Mouse (Mus musculus) ES-E14 (cell line): ENCODE measurements at regions not wholly inside any gene's neighbourhood (a gene's known extent, or its start where the extent isn't known, plus 50 kb on each side); places are given as distances from the start of the nearest gene placed in this dataset.

Experiments
- DNase-seq: peaks from one replicate; pipeline ENCODE4 v3.0.0-alpha.2; 2013; ENCODE audit warnings: low read depth, low spot score
- H3K27ac ChIP-seq: 2 replicates; pipeline ENCODE4 v1.5.1; 2012; ENCODE audit warnings: low read depth, mild to moderate bottlenecking, low read length, moderate library complexity, mixed read lengths; ENCODE audit not compliant: poor library complexity, insufficient read depth, severe bottlenecking
- H3K36me3 ChIP-seq: 2 replicates; pipeline ENCODE4 v1.6.1; 2012; ENCODE audit warnings: mild to moderate bottlenecking, low read length, moderate library complexity, mixed read lengths; ENCODE audit not compliant: control insufficient read depth, poor library complexity, insufficient read depth, severe bottlenecking
- H3K4me1 ChIP-seq, 2 experiments: fragments of 150-350 bp in 1 of 2; sonication (generic) in 1 of 2; 2 replicates each; pipeline ENCODE4 v1.6.1; 2012; ENCODE audit warnings: low read length in 2 of 2, mild to moderate bottlenecking in 1 of 2, mixed read lengths in 1 of 2; ENCODE audit not compliant: control insufficient read depth in 2 of 2, insufficient read depth in 2 of 2, poor library complexity in 1 of 2
- H3K4me3 ChIP-seq, 2 experiments: fragments of 150-350 bp in 1 of 2; sonication (generic) in 1 of 2; 2 replicates each; pipeline ENCODE4 v1.5.1; 2012; ENCODE audit warnings: low read length in 2 of 2, low read depth in 1 of 2, mild to moderate bottlenecking in 1 of 2, mixed read lengths in 1 of 2; ENCODE audit not compliant: insufficient read depth in 1 of 2, poor library complexity in 1 of 2, severe bottlenecking in 1 of 2
- H3K9ac ChIP-seq: 2 replicates; pipeline ENCODE4 v1.6.1; 2012; ENCODE audit warnings: low read depth, mild to moderate bottlenecking, low read length, mixed read lengths; ENCODE audit not compliant: poor library complexity, insufficient read depth, severe bottlenecking
- H3K9me3 ChIP-seq: fragments of 150-350 bp; sonication (generic); 2 replicates; pipeline ENCODE4 v1.6.1; 2012; ENCODE audit warnings: low read depth, mild to moderate bottlenecking, low read length; ENCODE audit not compliant: control insufficient read depth, insufficient read depth
- CHD2 ChIP-seq: IDR thresholded peaks from 2 replicates; pipeline ENCODE4 v1.6.1; 2014; ENCODE audit warnings: mild to moderate bottlenecking, low read depth, low read length, inconsistent platforms
- HCFC1 ChIP-seq: IDR thresholded peaks from 2 replicates; pipeline ENCODE4 v1.6.1; 2012; ENCODE audit warnings: low read length, inconsistent platforms, borderline replicate concordance; ENCODE audit not compliant: insufficient read depth
- MAFK ChIP-seq: IDR thresholded peaks from 2 replicates; pipeline ENCODE4 v1.6.1; 2014; ENCODE audit warnings: mild to moderate bottlenecking, low read depth, low read length, inconsistent platforms; ENCODE audit not compliant: insufficient read depth
- ZC3H11A ChIP-seq: IDR thresholded peaks from 2 replicates; pipeline ENCODE4 v1.6.1; 2012; ENCODE audit warnings: low read depth, mild to moderate bottlenecking, inconsistent platforms, low read length, borderline replicate concordance
- ZNF384 ChIP-seq: IDR thresholded peaks from 2 replicates; pipeline ENCODE4 v1.6.1; 2012; ENCODE audit warnings: low read depth, low read length, inconsistent platforms
- in situ Hi-C, 2 experiments: fragments of 600-800 bp; cut with MboI; formaldehyde crosslinking; loops; one replicate each; pipeline ENCODE4 v1.15.1; 2025; ENCODE audit warnings: low sequenced_read_pairs in 2 of 2, inconsistent platforms in 1 of 2; ENCODE audit not compliant: unreplicated experiment in 2 of 2

GRCm38 (mm10) chr12:70686971-70687370, 138.3 kb upstream of the Frmd6 start:
- no peak overlapping the region for H3K27ac ChIP-seq
- H3K4me3 ChIP-seq = no peak overlapping the region
- no peaks in the 10 kb centered on the region for H3K9me3 ChIP-seq
- in situ Hi-C loops = no loop called here
- DNase-seq = no peak
- no peak overlapping the region for H3K9ac ChIP-seq
- no peak for TF ChIP-seq CHD2
- no peak for TF ChIP-seq ZC3H11A
- TF ChIP-seq HCFC1 = no peak
- TF ChIP-seq ZNF384 = no peak
- TF ChIP-seq MAFK = no peak
- no peaks in the 10 kb centered on the region for H3K36me3 ChIP-seq
- H3K4me1 ChIP-seq = no peaks in the 10 kb centered on the region

- TF ChIP-seq HCFC1 = no peak
- no peak for TF ChIP-seq ZNF384
- no peak for TF ChIP-seq ZC3H11A
Measured at GRCm38 (mm10) chr12:70695162-70695561, 130.2 kb upstream of the Frmd6 start.

DNA sequence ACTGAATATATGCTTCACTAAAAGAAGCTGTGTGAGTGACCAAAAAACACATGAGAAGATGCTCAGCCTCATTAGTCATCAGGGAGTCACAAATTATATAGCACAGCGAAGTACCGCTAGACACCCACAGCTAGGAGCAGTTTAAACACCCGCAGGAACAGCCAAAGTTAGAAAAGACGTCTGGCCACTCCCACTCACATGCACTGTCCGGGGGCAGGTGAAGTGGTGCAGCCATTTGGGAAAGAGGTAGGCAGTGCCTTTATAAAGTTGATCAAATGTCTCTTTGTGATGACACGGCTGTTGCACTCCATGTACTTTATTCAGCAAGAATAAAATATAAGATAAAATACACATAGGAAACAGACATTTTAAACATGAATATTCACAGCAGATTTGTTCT, 129.1 kb upstream of the Frmd6 start:
- DNase-seq = no peak
- Histone ChIP-seq H3K9ac (no peak overlapping the region), H3K4me3 (no peak overlapping the region), H3K9me3 (no peaks in the 10 kb centered on the region), H3K27ac (no peak overlapping the region), H3K36me3 (no peaks in the 10 kb centered on the region), H3K4me1 (no peaks in the 10 kb centered on the region)
- in situ Hi-C loops = no loop called here
- TF ChIP-seq HCFC1 = no peak
- no peak for TF ChIP-seq MAFK
- TF ChIP-seq CHD2 = no peak
- TF ChIP-seq ZC3H11A = no peak
- no peak for TF ChIP-seq ZNF384

More at GRCm38 (mm10) chr12:70695162-70695561, 130.2 kb upstream of the Frmd6 start:
- no peak for DNase-seq
- Histone ChIP-seq H3K4me1 (no peaks in the 10 kb centered on the region), H3K9me3 (no peaks in the 10 kb centered on the region), H3K36me3 (no peaks in the 10 kb centered on the region), H3K4me3 (no peak overlapping the region), H3K27ac (no peak overlapping the region), H3K9ac (no peak overlapping the region)
- in situ Hi-C loops = no loop called here

- Histone ChIP-seq H3K36me3 (no peaks in the 10 kb centered on the region), H3K4me3 (no peak overlapping the region), H3K9ac (no peak overlapping the region), H3K27ac (no peak overlapping the region), H3K4me1 (no peaks in the 10 kb centered on the region), H3K9me3 (no peaks in the 10 kb centered on the region)
- no peak for TF ChIP-seq ZC3H11A
- no peak for TF ChIP-seq HCFC1
- no peak for TF ChIP-seq CHD2
- TF ChIP-seq ZNF384 = no peak
- TF ChIP-seq MAFK = no peak
- DNase-seq = no peak
- in situ Hi-C loops = no loop called here
Measured at GRCm38 (mm10) chr12:70698466-70698865, 126.8 kb upstream of the Frmd6 start.

- in situ Hi-C loops = no loop called here
- H3K36me3 ChIP-seq = no peaks in the 10 kb centered on the region
Measured at GRCm38 (mm10) chr12:70702473-70702872, 122.8 kb upstream of the Frmd6 start.

More at GRCm38 (mm10) chr12:70702473-70702872, 122.8 kb upstream of the Frmd6 start:
- H3K9me3 ChIP-seq = no peaks in the 10 kb centered on the region
- no peak for DNase-seq
- no peak overlapping the region for H3K27ac ChIP-seq
- no peak overlapping the region for H3K4me3 ChIP-seq
- no peak for TF ChIP-seq HCFC1
- no peak overlapping the region for H3K9ac ChIP-seq
- 0 out of 4 replicates have a peak, but pooled peaks cover 0 to 2% of the 10 kb centered on the region in 2 experiments for H3K4me1 ChIP-seq
